Comparison of ENCODE assay signal across 23 mouse cellular contexts in the genomic region with DNA sequence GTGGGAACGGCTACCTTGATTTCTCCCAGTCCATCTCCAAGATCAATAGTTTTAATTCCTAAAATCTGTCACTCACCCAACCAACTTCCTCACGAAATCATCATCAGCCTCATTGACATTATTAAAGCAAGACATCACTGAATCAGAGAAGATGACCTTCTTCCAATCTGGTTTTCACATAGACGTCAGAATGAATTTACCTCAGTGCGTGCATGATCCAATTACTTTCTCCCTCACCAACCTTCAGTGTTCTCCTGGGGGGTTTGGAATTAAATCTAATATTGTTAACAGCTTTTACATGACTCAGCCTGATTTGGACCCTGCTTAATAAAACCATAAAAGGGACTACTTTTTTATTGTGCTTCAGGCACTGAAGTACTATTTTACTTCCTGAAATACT.
DNase-seq lines count a peak whose midpoint lies in the region; ATAC-seq and TF ChIP-seq lines count a peak whose summit lies in the region.
"Had no signal": no experiment of that assay in that cellular context is flagged by ENCODE, and none has a peak within 500 bp of the region (broad histone marks: within the 10 kb centered on the region; RNA-seq: fewer than 3 reads in every experiment).

No protein-coding gene starts in this region.

- no peaks in the 10 kb centered on the region for H3K4me1 ChIP-seq in midbrain, postnatal 0 days (ENCODE audit: insufficient read depth, low read length)
- H3K4me1 ChIP-seq in midbrain, embryonic 10.5 days = no peaks in the 10 kb centered on the region
- H3K4me1 ChIP-seq: embryonic facial prominence, embryonic 10.5 days; embryonic facial prominence, embryonic 12.5 days; forebrain, embryonic 13.5 days; forebrain, embryonic 15.5 days had no signal

- 61% methylated on average over 4 of the region's 4 CpGs for WGBS in midbrain, postnatal 0 days
- WGBS in midbrain, embryonic 10.5 days = 82% methylated on average over 4 of the region's 4 CpGs

- no peak for ATAC-seq in midbrain, postnatal 0 days (ENCODE audit: low FRiP score)
- ATAC-seq: activated CD4-positive, CD25-positive, alpha-beta regulatory T cell, adult 4 months; CD4-positive, CD25-positive, alpha-beta regulatory T cell, adult 4 months; forebrain, embryonic 13.5 days; forebrain, embryonic 15.5 days; forebrain, postnatal 0 days; Patski had no signal

- peak; percentile 22 to 26 for DNase-seq in cerebellum, postnatal 10 days
- no peak for DNase-seq in cerebellum, adult 9-11 months
- DNase-seq in midbrain, postnatal 0 days (ENCODE audit: low spot score) = peak; percentile 43
- no peak for DNase-seq in midbrain, embryonic 10.5 days (ENCODE audit: low spot score)
- DNase-seq in spleen, postnatal 10 days (ENCODE audit: low spot score in 2 of 2) = no peak
- DNase-seq: adrenal gland, adult 8-10 months; adrenal gland, postnatal 14 days; adrenal gland, postnatal 36 days; B cell, adult 2 months; cerebellum, adult 11-12 months; cerebellum, adult 2 months; cerebellum, adult 9-10 months; cerebellum, postnatal 25 days; forebrain, postnatal 0 days had no signal

- H3K27ac ChIP-seq in midbrain, postnatal 0 days (ENCODE audit: low read depth, low read length) = no peak overlapping the region
- no peak overlapping the region for H3K27ac ChIP-seq in midbrain, embryonic 10.5 days (replicated peaks)
- H3K27ac ChIP-seq: embryonic facial prominence, embryonic 10.5 days; embryonic facial prominence, embryonic 12.5 days; forebrain, embryonic 13.5 days; forebrain, embryonic 15.5 days had no signal

- no peaks in the 10 kb centered on the region for H3K36me3 ChIP-seq in midbrain, postnatal 0 days (ENCODE audit: insufficient read depth, low read length)
- no peaks in the 10 kb centered on the region for H3K36me3 ChIP-seq in midbrain, embryonic 10.5 days
- H3K36me3 ChIP-seq: embryonic facial prominence, embryonic 10.5 days; embryonic facial prominence, embryonic 12.5 days; forebrain, embryonic 15.5 days; G1E had no signal

- no peak overlapping the region for H3K4me2 ChIP-seq in midbrain, postnatal 0 days (ENCODE audit: low read depth, low read length, poor library complexity, severe bottlenecking)
- H3K4me2 ChIP-seq: embryonic facial prominence, embryonic 12.5 days; forebrain, embryonic 13.5 days; forebrain, embryonic 15.5 days had no signal

- no peak for TF ChIP-seq CTCF in midbrain, postnatal 0 days (IDR thresholded peaks at IDR 0.05)

- H3K4me3 ChIP-seq in midbrain, postnatal 0 days (ENCODE audit: low read depth, low read length) = no peak overlapping the region
- H3K4me3 ChIP-seq in midbrain, embryonic 10.5 days = no peak overlapping the region
- H3K4me3 ChIP-seq: embryonic facial prominence, embryonic 10.5 days; embryonic facial prominence, embryonic 12.5 days; forebrain, embryonic 13.5 days; forebrain, embryonic 15.5 days had no signal

- H3K9me3 ChIP-seq in midbrain, postnatal 0 days (ENCODE audit: low read length) = no peaks in the 10 kb centered on the region
- H3K9me3 ChIP-seq in midbrain, embryonic 10.5 days (replicated peaks) = no peaks in the 10 kb centered on the region
- H3K9me3 ChIP-seq: embryonic facial prominence, embryonic 10.5 days; embryonic facial prominence, embryonic 12.5 days; forebrain, embryonic 13.5 days; forebrain, embryonic 15.5 days; G1E had no signal

- no peak overlapping the region for H3K9ac ChIP-seq in midbrain, postnatal 0 days (replicated peaks; ENCODE audit: low read length, poor library complexity, severe bottlenecking)
- H3K9ac ChIP-seq: embryonic facial prominence, embryonic 12.5 days; forebrain, embryonic 13.5 days; forebrain, embryonic 15.5 days; forebrain, postnatal 0 days had no signal

- no peaks in the 10 kb centered on the region for H3K27me3 ChIP-seq in midbrain, postnatal 0 days (ENCODE audit: insufficient read depth, low read length)
- no peaks in the 10 kb centered on the region for H3K27me3 ChIP-seq in midbrain, embryonic 10.5 days (ENCODE audit: low read depth, poor library complexity, severe bottlenecking)
- H3K27me3 ChIP-seq: CH12.LX; embryonic facial prominence, embryonic 12.5 days; forebrain, embryonic 13.5 days; forebrain, embryonic 15.5 days; Patski had no signal

Comparison
In these comparisons a context has a peak if more than half of its experiments do, and no peak if none do; other contexts are left out.
1. DNase-seq: peak in cerebellum, postnatal 10 days (2 of 2) and midbrain, postnatal 0 days (single experiment); none in cerebellum, adult 9-11 months (single experiment), midbrain, embryonic 10.5 days (single experiment) and spleen, postnatal 10 days (0 of 2).